Mouse (Mus musculus) retina, postnatal 1 day (tissue): ENCODE data around the gene Cep55.

Experiments
- DNase-seq: peaks from one replicate; pipeline ENCODE4 v3.0.0-alpha.2; 2012

Cep55 gene

DNA sequence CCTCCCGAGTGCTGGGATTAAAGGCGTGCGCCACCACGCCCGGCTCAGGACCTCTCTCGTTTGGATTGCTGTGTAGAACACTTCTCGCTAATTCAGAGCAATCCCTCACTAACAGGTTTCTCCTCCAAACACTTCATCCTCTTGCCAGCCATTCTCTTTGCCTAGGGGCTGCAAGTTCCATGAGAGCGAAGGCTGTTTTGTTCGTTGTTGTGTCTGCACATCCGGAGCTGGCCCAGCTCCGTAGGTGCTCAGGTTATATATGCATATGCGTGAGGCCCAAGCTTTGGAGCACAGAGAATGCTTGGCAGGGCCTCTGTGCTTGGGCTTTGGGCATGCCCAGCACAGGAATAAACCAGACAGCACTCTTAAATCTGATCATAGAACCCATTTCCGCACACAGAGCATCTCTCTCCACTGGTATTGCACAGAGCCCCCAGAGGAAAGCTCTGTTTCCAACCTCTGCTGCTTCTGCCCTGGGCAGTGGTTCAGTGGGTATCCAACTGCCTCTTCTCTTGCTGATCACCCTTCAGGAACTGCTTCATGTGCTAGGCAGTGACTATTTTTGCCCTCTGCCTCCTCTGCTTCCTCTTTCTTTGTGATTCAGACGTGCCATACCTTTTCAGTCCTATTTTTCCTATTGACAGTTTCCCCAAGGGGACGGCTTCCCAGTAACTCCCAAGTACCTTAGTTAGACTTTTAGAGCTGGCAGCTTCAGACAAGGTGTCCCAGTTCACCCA lies 54.9 kb downstream of the Cep55 start:
- no peak for DNase-seq

DNA sequence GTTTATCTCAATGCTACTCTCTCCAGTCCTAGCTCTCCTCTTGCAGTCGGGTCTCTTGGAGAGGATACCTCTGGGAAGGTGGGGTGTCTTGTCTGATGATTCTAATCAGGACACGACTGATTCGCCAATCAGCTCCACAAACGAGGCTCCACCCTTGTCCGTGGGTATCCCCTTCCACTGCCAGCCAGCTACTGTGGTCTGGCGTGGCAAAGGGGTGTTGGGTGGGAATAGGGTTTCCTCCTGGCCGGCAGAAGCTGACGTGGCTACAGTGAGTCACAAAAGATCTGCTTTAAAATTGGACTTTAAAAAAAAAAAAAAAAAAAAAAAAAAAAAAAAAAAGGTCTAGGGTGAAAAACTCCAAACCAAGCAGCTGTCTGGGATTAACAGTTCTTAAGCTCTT lies 56.2 kb downstream of the Cep55 start:
- DNase-seq = no peak

DNA sequence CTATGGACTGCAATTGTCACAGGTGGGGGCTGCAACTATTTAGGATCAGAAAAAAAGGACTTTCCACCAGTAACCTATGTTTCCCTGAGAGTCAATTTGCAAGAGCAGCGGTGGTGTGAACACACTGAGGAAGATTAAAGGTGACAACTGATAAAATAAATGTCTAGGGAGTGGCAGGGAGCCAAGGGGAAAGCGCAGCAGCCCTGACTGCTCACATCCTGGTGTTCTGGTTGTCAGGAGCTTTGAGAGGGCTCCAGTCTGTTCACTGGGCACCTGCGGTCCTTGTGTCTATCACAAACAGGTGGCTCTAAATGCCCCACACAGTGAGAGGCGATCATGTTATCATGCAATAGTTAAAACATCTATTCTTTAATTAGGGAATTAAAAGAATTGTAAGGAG lies 57.8 kb downstream of the Cep55 start:
- DNase-seq = peak; percentile 21

DNA sequence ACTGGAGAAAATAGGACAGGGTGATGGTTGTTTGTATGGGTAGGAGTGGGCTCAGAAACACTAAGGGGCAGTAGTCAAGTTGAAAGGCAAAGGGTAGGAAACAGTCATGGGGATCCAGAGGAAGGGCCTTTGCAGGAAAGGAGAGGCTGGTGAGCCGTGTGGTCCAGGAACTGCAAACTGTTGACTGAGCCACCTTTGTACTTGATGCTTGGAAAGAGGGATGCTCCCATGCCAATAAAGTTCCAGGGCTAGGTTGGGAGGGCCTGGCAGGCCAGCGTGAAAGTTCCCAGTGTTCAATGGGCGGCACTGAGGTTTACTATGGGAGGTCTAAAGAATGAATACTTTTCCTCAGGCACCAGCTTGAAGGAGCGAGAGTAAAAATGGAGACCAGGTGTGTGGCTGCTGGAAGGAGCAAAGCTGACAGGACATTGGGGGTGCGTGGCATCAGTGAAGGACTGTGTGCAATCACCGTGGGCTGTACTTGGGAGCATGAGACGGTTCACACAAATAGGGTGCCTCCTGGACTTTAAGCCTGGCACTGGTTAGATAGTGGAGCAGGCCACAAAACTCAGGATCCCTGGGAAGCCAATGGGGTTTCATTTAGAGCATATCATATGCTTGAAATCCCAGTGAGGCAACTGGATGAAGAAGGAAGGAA lies 60.2 kb downstream of the Cep55 start:
- DNase-seq = no peak

DNA sequence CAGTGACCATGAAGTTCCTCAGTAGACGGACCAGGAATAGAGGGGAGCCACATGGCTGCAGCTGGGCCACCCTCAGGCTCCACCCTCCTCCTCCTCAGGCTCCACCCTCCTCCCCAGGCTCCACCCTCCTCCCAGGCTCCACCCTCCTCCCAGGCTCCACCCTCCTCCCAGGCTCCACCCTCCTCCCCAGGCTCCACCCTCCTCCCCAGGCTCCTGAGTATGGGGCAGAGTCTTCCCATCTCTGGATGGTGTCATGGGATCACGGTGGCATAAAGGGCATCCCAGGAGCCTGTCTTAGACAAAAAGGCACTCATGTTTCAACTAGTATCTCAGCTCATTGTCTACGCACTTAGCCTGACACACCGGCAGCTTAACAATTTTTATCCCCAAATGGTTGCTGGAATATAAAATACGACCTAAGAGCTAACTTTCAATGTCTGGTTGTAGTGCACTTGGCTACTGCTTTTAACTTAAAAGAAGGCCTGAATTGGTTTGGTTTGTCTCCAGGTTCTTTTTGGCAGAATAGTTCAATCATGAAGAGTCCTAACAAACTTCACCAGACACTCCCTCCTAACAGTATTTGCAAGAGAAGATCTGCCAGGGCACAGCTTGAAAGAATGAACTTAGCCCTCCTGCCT lies 65.4 kb downstream of the Cep55 start:
- no peak for DNase-seq

DNA sequence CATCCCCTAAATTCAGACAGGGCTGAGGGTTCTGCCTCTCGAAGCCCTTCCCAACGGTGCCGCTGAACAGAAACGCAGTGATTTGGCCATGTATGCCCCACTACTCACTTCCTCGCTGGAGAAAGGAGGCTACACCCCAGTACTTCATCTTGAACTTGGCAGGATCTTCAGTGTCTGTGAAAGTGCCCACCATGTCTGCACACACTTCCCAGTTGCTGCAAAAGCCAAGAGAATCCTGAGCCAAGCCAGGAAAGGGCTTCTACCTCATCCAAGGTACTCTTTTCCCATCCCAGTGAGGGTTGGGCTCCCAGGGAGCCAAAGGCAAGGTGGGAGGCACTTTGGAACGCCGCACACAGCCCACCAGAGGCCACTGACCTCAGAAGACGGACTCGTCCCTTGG lies 69.1 kb downstream of the Cep55 start:
- DNase-seq = no peak
